Mouse (Mus musculus): ENCODE measurements around the gene Slc25a21.
A peak's percentile ranks its signal among the peaks of the same experiment; 100 is the strongest.
"Not testable (repeated sequence)": the region's sequence is repeated elsewhere in the genome, so short reads cannot be mapped to it uniquely, and the experiment has no call there.

Gene Slc25a21

DNA sequence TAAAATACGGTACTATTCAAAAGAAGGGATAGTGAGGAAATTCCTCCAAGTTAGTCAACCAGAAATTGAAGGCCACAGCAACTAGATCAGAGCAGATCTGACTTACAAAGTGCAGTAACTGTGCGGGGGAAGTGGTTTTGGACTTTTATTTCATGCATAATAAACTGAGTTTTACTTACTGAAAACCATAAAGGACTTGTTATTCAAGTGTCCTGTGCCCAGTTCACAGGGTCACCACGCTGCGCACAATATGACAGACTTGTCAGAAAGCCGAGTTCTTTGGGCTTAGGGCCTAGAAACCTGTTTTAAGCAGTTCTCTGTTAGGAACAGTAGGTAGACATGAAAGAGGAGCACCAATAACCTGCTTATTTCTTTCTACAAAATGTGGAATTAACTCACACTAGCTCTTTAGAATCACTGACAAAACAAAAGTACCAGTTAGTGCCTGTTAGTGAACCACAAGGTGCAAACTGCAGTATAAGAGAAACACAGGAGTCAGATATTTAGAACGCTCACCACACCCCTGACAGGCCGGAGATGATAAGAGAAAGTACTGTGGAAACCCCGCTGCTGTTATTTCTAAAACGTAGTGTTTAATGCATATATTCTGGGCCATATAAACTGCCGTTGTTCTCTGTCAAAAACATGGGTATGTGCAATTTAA lies at the start of gene Slc25a21:
TSS of gene Slc25a21 (minus strand) at position 110 of the 664 bp plus-strand sequence.
- DNase-seq (ENCODE audit: low spot score), result no peak

DNA sequence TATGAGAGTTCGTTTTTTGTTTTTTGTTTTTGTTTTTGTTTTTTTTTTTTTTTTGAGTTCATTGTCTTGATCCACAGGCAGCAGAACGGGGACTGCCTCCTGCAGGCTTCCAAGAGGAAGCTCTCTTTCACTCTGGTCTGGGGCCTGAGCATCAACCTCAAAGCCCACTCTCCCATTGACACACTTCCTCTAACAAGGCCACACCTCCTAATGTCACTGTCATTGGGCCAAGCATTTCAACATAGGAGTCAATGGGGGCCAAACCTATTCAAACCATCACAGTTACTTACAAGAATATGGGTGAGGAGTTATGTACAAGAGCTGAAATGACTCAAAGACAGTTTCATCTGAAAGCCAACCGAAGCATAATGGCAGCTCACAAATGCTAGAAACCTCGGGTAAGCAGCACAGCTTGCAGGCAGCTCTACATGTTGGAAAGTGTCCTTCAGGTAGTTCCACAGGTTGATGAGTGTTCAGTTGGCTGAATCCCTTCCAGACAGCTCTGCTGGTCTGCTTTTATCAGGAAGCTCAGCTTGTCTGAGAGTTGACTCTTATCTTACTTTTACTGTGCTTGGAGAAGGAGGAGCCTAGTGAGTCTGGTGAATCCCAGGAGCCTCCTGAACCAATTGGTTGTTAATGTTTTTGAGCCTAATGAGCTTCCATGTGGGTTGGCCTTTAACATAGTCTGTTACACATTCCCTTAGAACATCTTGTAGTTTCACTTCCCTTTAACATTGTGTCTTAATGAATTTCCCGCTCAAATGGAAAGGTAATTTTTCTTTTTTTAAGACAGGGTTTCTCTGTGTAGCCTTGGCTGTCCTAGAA lies 46.6 kb upstream of the Slc25a21 start:
- DNase-seq (ENCODE audit: low spot score), result peak; percentile 75

- no peak for DNase-seq (ENCODE audit: low spot score)
Measured at GRCm38 (mm10) chr12:57233386-57233785, 36.1 kb upstream of the Slc25a21 start.

DNA sequence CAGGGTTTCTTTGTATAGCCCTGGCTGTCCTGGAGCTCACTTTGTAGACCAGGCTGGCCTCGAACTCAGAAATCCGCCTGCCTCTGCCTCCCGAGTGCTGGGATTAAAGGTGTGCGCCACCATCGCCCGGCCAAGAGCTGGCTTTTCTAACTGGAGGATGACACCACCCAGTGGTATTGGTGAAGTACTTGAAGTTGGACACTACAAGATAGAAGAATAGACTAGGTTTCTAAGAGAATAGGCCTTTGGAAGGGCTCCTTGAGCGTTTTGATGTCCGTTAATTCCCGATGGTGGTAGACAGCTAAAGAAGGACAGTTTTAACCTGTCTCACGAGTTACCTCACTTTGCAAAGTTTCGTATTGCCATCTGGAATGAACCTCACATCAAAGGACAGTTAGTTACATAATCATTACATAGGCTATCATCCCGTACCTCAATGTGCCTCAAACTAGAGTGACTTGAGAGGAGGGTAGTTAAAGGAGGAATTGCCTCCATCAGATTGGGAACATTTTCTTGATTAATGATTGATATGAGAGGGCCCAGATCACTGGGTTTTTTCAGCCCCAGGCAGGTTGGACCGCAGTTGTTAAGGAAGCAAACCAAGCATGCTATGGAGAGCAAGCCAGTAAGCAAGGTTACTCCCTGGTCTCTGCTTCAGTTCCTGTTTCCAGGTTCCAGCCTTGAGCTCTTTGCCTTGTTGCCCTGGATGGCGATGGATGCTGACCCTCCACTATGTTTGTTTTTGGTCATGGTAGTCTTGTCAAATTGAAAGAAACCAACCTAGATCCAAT lies 34.0 kb upstream of the Slc25a21 start:
- peak; percentile 55 for DNase-seq (ENCODE audit: low spot score)

DNA sequence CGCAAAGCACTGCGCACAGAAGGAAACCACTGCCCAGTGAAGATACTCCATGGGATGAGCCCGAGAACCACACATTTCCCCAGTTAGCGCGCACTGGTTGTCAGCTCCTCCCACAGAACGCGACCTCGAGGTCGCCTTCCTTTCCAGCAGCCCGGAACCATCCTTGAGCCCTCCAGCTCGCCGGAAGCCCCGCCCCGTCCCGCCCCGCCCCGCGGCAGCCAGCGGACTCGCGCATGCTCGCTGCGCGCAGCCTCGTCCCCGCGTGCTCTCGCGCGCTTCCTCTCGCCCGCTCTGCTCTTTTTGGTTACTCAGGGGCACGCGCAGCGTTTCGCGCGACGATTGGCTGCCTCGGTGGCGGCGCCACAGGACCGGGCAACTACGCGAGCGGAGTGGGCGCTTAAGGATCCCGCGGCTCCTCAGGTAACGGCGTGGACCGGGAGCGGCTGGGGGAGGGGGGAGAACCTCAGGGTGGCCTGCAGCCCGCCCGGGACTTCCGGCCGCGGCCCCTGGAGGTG lies 33.0 kb upstream of the Slc25a21 start, which contains the start of the genes Prps1l3 and Mipol1:
TSS of gene Prps1l3 (plus strand) at position 221 of the 515 bp plus-strand sequence.
TSS of gene Mipol1 (plus strand) at position 236 of the 515 bp plus-strand sequence.
- DNase-seq (ENCODE audit: low spot score), result peak; percentile 95

DNA sequence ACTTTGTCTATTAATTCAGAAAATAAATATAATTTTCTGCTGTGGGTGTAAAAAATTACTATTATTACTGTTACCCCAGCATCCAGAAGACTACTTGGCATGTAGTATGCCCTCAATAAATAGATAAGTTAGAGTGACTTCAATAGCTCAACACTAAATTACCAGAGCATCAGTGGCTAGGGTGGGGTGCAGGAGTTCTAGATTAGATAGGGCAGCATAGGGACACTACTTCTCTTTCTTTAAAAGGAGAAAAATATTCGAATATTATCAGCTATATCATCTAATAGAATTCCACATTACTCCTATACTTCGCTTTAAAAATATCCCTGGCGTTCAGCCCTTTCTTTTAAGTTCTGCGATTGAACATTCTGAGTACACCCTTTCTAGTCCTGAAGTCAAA lies 32.4 kb upstream of the Slc25a21 start:
- DNase-seq (ENCODE audit: low spot score), result no peak

GRCm38 (mm10) chr12:57227776-57228175 lies 30.5 kb upstream of the Slc25a21 start:
- no peak for DNase-seq (ENCODE audit: low spot score)

GRCm38 (mm10) chr12:57226411-57226810 lies 29.1 kb upstream of the Slc25a21 start:
- DNase-seq (ENCODE audit: low spot score), result no peak

DNA sequence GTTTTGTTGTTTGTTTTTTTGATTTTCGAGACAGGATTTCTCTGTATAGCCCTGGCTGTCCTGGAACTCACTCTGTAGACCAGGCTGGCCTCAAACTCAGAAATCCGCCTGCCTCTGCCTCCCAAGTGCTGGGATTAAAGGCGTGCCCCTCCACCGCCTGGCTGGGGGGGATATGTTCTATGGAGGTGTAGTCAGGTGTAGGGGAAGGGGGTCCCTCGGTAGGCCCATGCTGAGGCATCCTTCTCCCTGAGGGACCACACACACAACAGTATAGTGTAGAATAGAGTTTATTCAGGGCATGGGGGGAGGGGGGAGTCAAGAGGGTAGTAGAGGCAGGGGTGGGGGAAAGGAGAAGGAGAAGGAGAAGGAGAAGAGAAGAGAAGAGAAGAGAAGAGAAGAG lies 15.2 kb upstream of the Slc25a21 start:
- DNase-seq (ENCODE audit: low spot score), result not testable (repeated sequence)

DNA sequence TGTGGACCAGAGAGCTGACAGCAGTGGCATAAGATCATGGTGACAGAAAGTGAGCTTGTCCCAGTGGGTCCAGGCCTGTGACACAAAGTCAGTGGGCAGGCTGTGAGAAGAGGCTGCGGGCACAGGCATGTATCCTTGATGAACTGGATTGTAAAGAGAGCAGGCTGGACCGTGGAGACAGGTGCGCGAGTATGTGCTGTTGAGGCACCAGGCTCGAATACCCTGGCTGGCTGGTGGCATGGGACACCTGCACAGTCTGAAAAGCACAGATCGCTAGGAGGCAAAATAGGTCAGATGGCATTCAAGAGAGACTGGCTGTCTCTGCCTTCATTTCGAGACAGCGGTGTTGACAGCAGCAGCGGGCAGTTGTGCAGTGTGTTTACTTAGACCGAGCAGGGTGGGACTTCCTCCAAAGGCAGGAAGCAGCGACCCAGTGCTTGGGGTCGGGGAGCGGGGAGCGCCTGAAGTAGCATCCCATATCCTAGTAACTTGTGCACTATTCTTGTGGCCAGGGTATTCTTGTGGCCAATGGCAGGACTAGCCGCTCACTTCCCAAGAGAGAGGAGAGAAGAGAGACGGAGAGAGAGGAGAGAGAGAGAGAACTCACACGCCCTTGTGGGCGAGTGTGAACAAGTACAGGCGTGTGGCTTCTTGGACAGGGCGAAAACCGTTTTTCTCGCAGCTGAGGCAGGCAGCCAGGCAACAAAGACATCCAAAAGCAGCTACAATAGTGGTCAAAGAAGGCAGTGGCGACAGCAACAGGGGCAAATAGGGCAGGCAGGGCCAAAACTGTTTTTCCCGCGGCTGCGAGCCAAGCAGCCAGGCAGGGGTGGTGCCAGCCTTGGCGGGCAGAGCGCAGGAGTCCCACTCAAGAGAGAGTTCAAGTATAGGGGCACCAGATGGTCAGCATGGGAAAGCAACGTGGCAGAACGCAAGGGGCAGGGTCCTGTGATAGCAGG lies 14.4 kb upstream of the Slc25a21 start:
- no peak for DNase-seq (ENCODE audit: low spot score)

- DNase-seq (ENCODE audit: low spot score), result no peak
Measured at GRCm38 (mm10) chr12:57204276-57204851, 7.1 kb upstream of the Slc25a21 start.

DNA sequence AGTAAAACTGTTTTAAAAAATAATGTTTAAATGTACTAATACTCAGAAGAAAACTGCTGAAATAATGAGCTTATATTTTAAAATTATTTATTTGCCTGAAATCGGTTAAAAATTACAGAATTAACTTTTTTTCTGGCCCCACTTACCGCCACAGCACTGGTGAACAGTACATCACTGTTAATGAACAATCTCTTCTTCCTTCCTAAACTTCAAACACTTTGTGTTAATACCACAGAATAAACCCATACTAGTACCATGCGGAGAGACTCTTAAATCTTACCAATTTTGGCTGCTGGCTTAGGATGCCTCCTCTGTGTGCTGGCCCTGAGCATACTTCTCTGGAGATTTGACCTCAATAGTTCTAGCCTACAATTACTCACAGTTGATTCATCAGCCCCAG lies 4.6 kb upstream of the Slc25a21 start:
- DNase-seq (ENCODE audit: low spot score), result no peak

DNA sequence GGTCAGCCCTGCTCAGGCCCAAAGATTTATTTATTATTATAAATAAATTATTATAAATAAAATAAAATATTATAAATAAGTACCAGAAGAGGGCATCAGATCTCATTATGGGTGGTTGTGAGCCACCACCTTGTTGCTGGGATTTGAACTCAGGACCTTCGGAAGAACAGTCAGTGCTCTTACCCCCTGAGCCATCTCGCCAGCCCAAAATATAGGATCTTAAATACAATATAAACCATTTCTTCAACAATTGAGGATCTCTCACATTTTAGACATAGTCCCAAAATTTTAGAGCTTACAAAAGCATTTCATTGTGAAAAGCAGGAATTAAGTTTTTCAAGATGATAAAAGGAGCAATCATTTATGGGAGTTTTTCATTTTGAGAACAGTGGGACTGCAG lies 2.2 kb upstream of the Slc25a21 start:
- no peak for DNase-seq (ENCODE audit: low spot score)

DNA sequence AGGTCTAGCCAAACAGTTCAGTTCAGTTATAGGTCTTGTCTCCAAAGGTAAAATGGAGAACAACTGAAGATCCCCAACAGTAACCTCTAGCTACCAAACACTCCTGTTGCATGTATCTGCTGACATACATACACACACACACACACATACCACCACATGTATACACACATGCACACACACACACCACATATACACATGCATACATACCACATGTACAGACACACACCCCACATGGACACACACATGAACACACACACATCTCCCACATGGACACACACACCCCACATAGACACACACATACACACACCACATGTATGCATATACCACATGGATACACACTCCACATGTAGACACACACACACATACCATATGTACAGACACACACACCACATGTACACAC lies 997 bp upstream of the Slc25a21 start:
- DNase-seq (ENCODE audit: low spot score), result no peak

DNA sequence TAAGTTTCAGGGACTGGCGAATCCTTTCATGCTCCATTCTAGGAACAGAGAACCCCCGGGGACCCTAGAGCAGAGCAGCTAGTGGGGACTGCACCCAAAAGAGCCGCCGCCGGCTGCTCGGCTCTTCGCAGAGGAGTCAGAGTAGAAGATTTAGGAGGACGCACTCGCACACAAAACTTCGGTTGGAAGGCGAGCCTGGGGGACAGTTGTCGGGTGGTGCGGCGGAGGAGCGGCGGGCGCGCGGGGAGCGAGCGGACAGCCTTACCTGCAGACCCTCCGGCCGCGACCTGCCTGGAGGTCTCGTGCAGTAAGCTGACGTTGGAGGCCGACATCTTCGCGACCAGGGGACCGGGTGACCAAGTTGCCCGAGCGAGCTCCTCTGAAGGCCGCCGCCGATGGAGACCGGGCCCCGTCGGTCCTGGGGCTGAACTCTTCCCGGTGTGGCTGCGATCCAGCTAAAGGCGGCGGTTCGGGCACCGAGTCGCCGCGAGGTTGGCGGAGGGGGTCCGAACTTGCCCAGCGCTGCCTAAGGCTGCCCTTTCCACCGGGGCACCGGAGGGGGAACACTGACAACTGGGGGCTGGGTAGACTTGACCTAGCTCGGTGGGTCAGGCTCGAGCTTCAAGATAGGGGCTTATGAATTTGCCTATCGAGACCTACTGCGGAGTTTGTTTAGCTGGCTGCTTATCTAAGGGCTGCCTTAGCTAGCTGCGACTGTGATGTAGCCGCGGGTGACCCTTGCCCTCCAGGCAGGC lies 487 bp downstream of the Slc25a21 start:
- DNase-seq (ENCODE audit: low spot score), result no peak

DNA sequence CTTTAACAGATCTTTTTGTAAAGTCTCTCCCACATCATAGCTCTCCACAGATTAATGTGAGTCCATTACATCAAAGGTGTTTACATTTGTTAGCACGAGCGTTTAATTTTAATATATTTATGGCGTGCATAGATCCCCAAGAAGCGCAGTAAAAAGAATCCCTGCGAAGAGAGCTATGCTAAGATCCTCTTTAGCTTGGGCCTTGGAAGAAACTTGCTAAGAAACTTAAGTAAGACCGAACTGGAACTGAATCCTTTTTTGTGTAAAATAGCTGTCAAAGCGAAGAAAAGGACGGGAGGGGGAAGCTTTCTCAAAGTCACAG lies 1.0 kb downstream of the Slc25a21 start:
- no peak for DNase-seq (ENCODE audit: low spot score)

DNA sequence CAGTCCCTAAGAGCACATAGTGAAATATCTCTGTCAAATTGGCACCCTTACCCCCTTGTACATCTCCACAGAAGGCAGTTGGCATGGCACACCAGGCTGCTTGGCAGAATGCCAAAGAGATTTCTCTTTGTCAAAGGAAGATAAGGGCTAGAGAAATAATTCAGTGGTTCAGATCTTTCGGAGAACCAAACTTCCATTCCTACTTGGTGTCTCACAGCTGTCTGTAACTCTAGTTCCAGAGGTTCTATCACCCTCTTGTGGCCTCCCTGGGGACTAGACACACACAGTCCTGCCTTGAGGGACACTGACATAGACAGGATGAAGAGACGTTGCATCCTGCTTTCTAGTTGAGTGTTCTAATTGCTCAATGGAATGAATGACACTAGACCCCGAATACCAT lies 2.7 kb downstream of the Slc25a21 start:
- DNase-seq (ENCODE audit: low spot score), result peak; percentile 22

DNA sequence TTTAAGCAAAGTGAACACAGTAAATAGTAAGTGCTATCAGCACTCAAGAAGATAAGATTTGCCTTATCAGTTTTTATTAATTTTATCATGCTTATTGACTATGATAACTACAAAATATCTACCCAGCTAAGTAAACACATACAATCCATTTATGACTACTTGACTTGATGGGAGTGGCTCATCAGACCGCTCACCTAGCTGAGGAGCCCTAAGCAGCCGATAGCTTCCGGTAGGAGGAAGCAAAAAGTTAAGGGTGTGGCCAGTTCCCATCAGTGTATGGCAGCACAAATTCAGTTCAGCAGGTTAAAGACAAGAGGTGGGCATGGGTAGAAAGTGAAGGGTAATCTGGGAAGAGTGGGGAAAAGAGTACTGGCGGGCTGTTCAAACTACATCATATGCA lies 10.2 kb downstream of the Slc25a21 start:
- DNase-seq (ENCODE audit: low spot score), result no peak

GRCm38 (mm10) chr12:57186126-57186525 lies 11.1 kb downstream of the Slc25a21 start:
- DNase-seq (ENCODE audit: low spot score), result no peak

DNA sequence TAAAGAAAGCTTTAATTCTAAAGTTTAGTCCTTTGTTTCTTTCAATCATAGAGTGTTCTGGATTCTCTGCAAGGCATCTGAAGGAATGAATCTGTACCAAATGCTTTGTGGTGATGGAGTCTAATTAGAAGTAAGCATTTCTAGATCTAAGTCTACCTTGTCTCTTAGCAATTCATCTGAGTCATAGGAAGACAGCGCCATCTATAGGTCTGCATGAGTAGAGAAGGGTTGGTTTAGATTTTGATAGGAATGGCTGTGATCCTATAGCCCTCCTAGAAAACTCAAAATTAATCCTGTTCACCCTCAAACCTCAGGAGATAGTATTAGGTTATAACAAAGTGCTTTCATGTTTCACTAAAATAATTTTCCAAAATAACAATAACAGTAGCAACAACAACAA lies 11.8 kb downstream of the Slc25a21 start:
- DNase-seq (ENCODE audit: low spot score), result peak; percentile 34

All from adipocyte (in vitro differentiated cells).